Mouse (Mus musculus): ENCODE measurements around the gene Dync1i1. TPM values are rescaled to one million over a fixed set of nuclear protein-coding genes. Genes with fewer than 3 reads are reported as not detected.

The Dync1i1 gene
- polyA plus RNA-seq, 2 experiments = not detected

GRCm38 (mm10) chr6:5966806-5967445, 241.5 kb downstream of the Dync1i1 start:
- ATAC-seq (ENCODE audit: insufficient read depth) (no peak), DNase-seq (ENCODE audit: low read depth in 3 of 3, low spot score in 3 of 3) (no peak)
- Histone ChIP-seq H3K27me3 (ENCODE audit: control insufficient read depth, insufficient read depth, low read length) (no peaks in the 10 kb centered on the region), H3K4me3 (ENCODE audit: insufficient read depth in 1 of 2, low read depth in 2 of 2, low read length in 2 of 2) (no peak overlapping the region), H3K27ac (no peak overlapping the region), H3K36me3 (replicated peaks; ENCODE audit: control insufficient read depth, insufficient read depth, low read depth) (no peaks in the 10 kb centered on the region), H3K9me3 (ENCODE audit: control insufficient read depth, low read length) (no peaks in the 10 kb centered on the region), H3K4me2 (ENCODE audit: low read depth) (no peak overlapping the region), H3K4me1 (replicated peaks; ENCODE audit: control insufficient read depth in 2 of 2, insufficient read depth in 2 of 2, low read length in 1 of 2) (no peaks in the 10 kb centered on the region), H3K9ac (replicated peaks) (no peak overlapping the region)
- WGBS (ENCODE audit: insufficient replicate concordance) = 59% methylated on average over 8 of the region's 8 CpGs
- TF ChIP-seq EP300 (IDR thresholded peaks at IDR 0.05; ENCODE audit: low read depth) (no peak), CTCF (IDR thresholded peaks at IDR 0.05; ENCODE audit: low read depth) (no peak)

- TF ChIP-seq EP300 (IDR thresholded peaks at IDR 0.05; ENCODE audit: low read depth) (no peak), CTCF (IDR thresholded peaks at IDR 0.05; ENCODE audit: low read depth) (no peak)
- no peak overlapping the region for H3K4me3 ChIP-seq (ENCODE audit: insufficient read depth in 1 of 2, low read depth in 2 of 2, low read length in 2 of 2)
- H3K27me3 ChIP-seq (ENCODE audit: control insufficient read depth, insufficient read depth, low read length) = no peaks in the 10 kb centered on the region
- no peak overlapping the region for H3K9ac ChIP-seq (replicated peaks)
- no peaks in the 10 kb centered on the region for H3K4me1 ChIP-seq (replicated peaks; ENCODE audit: control insufficient read depth in 2 of 2, insufficient read depth in 2 of 2, low read length in 1 of 2)
- 56% methylated on average over 4 of the region's 4 CpGs for WGBS (ENCODE audit: insufficient replicate concordance)
- H3K9me3 ChIP-seq (ENCODE audit: control insufficient read depth, low read length) = no peaks in the 10 kb centered on the region
- DNase-seq (ENCODE audit: low read depth in 3 of 3, low spot score in 3 of 3) (no peak), ATAC-seq (ENCODE audit: insufficient read depth) (no peak)
- H3K27ac ChIP-seq = no peak overlapping the region
- H3K4me2 ChIP-seq (ENCODE audit: low read depth) = no peak overlapping the region
- no peaks in the 10 kb centered on the region for H3K36me3 ChIP-seq (replicated peaks; ENCODE audit: control insufficient read depth, insufficient read depth, low read depth)
Measured at GRCm38 (mm10) chr6:5967545-5967944, 242.1 kb downstream of the Dync1i1 start.

- ATAC-seq (ENCODE audit: insufficient read depth) (no peak), DNase-seq (ENCODE audit: low read depth in 3 of 3, low spot score in 3 of 3) (no peak)
- Histone ChIP-seq H3K4me3 (ENCODE audit: insufficient read depth in 1 of 2, low read depth in 2 of 2, low read length in 2 of 2) (no peak overlapping the region), H3K4me2 (ENCODE audit: low read depth) (no peak overlapping the region), H3K27ac (no peak overlapping the region), H3K4me1 (replicated peaks; ENCODE audit: control insufficient read depth in 2 of 2, insufficient read depth in 2 of 2, low read length in 1 of 2) (no peaks in the 10 kb centered on the region), H3K9me3 (ENCODE audit: control insufficient read depth, low read length) (no peaks in the 10 kb centered on the region), H3K9ac (replicated peaks) (no peak overlapping the region), H3K36me3 (replicated peaks; ENCODE audit: control insufficient read depth, insufficient read depth, low read depth) (no peaks in the 10 kb centered on the region), H3K27me3 (ENCODE audit: control insufficient read depth, insufficient read depth, low read length) (no peaks in the 10 kb centered on the region)
- TF ChIP-seq CTCF (IDR thresholded peaks at IDR 0.05; ENCODE audit: low read depth) (no peak), EP300 (IDR thresholded peaks at IDR 0.05; ENCODE audit: low read depth) (no peak)
- WGBS (ENCODE audit: insufficient replicate concordance) = 74% methylated on average over 8 of the region's 8 CpGs
Measured at GRCm38 (mm10) chr6:5969613-5970012, 244.2 kb downstream of the Dync1i1 start.

GRCm38 (mm10) chr6:5976241-5976640, 250.8 kb downstream of the Dync1i1 start:
- H3K27me3 ChIP-seq (ENCODE audit: control insufficient read depth, insufficient read depth, low read length) = no peaks in the 10 kb centered on the region
- no peak overlapping the region for H3K9ac ChIP-seq (replicated peaks)
- H3K9me3 ChIP-seq (ENCODE audit: control insufficient read depth, low read length) = no peaks in the 10 kb centered on the region
- H3K27ac ChIP-seq = no peak overlapping the region
- 28% methylated on average over 4 of the region's 4 CpGs for WGBS (ENCODE audit: insufficient replicate concordance)
- no peaks in the 10 kb centered on the region for H3K4me1 ChIP-seq (replicated peaks; ENCODE audit: control insufficient read depth in 2 of 2, insufficient read depth in 2 of 2, low read length in 1 of 2)
- no peak for ATAC-seq (ENCODE audit: insufficient read depth)
- TF ChIP-seq CTCF (IDR thresholded peaks at IDR 0.05; ENCODE audit: low read depth) = no peak
- no peak for TF ChIP-seq EP300 (IDR thresholded peaks at IDR 0.05; ENCODE audit: low read depth)
- H3K4me3 ChIP-seq (ENCODE audit: insufficient read depth in 1 of 2, low read depth in 2 of 2, low read length in 2 of 2) = no peak overlapping the region
- H3K4me2 ChIP-seq (ENCODE audit: low read depth) = no peak overlapping the region
- no peak for DNase-seq (ENCODE audit: low read depth in 3 of 3, low spot score in 3 of 3)
- no peaks in the 10 kb centered on the region for H3K36me3 ChIP-seq (replicated peaks; ENCODE audit: control insufficient read depth, insufficient read depth, low read depth)

GRCm38 (mm10) chr6:5977238-5977920, 251.9 kb downstream of the Dync1i1 start:
- H3K36me3 ChIP-seq (replicated peaks; ENCODE audit: control insufficient read depth, insufficient read depth, low read depth) = no peaks in the 10 kb centered on the region
- H3K27me3 ChIP-seq (ENCODE audit: control insufficient read depth, insufficient read depth, low read length) = no peaks in the 10 kb centered on the region
- TF ChIP-seq EP300 (IDR thresholded peaks at IDR 0.05; ENCODE audit: low read depth) (no peak), CTCF (IDR thresholded peaks at IDR 0.05; ENCODE audit: low read depth) (no peak)
- no peak overlapping the region for H3K27ac ChIP-seq
- no peak overlapping the region for H3K4me2 ChIP-seq (ENCODE audit: low read depth)
- H3K9me3 ChIP-seq (ENCODE audit: control insufficient read depth, low read length) = no peaks in the 10 kb centered on the region
- 30% methylated on average over 15 of the region's 15 CpGs for WGBS (ENCODE audit: insufficient replicate concordance)
- no peak for DNase-seq (ENCODE audit: low read depth in 3 of 3, low spot score in 3 of 3)
- ATAC-seq (ENCODE audit: insufficient read depth) = no peak
- no peaks in the 10 kb centered on the region for H3K4me1 ChIP-seq (replicated peaks; ENCODE audit: control insufficient read depth in 2 of 2, insufficient read depth in 2 of 2, low read length in 1 of 2)
- H3K4me3 ChIP-seq (ENCODE audit: insufficient read depth in 1 of 2, low read depth in 2 of 2, low read length in 2 of 2) = no peak overlapping the region
- H3K9ac ChIP-seq (replicated peaks) = no peak overlapping the region
